1 mouse cellular context compared by ENCODE assay signal in the genomic region with DNA sequence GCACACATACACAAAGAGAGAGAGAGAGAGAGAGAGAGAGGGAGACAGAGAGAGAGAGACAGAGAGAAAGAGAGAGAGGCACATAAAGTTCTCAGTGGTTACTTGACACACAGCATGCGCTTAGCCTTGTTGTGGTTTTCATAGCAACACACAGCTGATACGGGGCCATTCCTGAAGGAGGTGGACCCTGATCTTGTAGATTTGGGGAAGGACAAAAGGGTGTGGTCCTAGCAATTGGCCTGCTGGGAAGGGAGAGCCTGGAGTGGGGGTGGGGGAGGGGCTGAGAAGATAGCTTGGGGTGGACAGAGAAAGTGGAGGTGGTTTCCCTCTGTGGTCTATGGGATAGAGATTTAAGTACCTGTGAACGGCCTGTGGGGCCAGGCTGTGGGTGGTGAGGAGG.
TF ChIP-seq lines count a peak whose summit lies in the region.

No protein-coding gene starts in this region.

TF ChIP-seq in MEL, 35 proteins besides CTCF, POLR2A, EP300 and RAD21:
- TF ChIP-seq KAT2A (conservative IDR thresholded peaks at IDR 0.05; ENCODE audit: low read depth, low read length) (no peak), MXI1 (IDR thresholded peaks at IDR 0.05; ENCODE audit: low read depth, low read length) (peak; percentile 72), USF1 (IDR thresholded peaks at IDR 0.05; ENCODE audit: low read depth, low read length) (no peak), ELF1 (IDR thresholded peaks at IDR 0.05; ENCODE audit: low read depth, low read length) (no peak), JUND (IDR thresholded peaks at IDR 0.05; ENCODE audit: low read depth, low read length) (no peak), UBTF (IDR thresholded peaks at IDR 0.05; ENCODE audit: borderline replicate concordance, insufficient read depth, low read depth, low read length) (no peak), CHD1 (IDR thresholded peaks at IDR 0.05; ENCODE audit: low read depth, low read length) (no peak), ZMIZ1 (IDR thresholded peaks at IDR 0.05; ENCODE audit: low read depth, low read length) (no peak), MAFK (IDR thresholded peaks at IDR 0.05; ENCODE audit: borderline replicate concordance, low read depth, low read length) (no peak), HCFC1 (IDR thresholded peaks at IDR 0.05; ENCODE audit: low read depth, low read length) (no peak), BHLHE40 (IDR thresholded peaks at IDR 0.05; ENCODE audit: borderline replicate concordance, low read depth, low read length) (no peak), E2F4 (IDR thresholded peaks at IDR 0.05; ENCODE audit: borderline replicate concordance, low read depth, low read length) (no peak), NELFE (IDR thresholded peaks at IDR 0.05; ENCODE audit: low read depth, low read length) (no peak), RCOR1 (IDR thresholded peaks at IDR 0.05; ENCODE audit: low read depth, low read length) (no peak), MYC (IDR thresholded peaks at IDR 0.05; ENCODE audit: low read depth, low read length) (no peak), ZKSCAN1 (IDR thresholded peaks at IDR 0.05; ENCODE audit: low read depth, low read length) (no peak), MEF2A (IDR thresholded peaks at IDR 0.05; ENCODE audit: extremely low read depth, insufficient replicate concordance, low read depth, low read length, poor library complexity, severe bottlenecking) (no peak), SIN3A (IDR thresholded peaks at IDR 0.05; ENCODE audit: low read length) (peak; percentile 81), MAZ (IDR thresholded peaks at IDR 0.05; ENCODE audit: low read depth, low read length) (no peak), ETS1 (IDR thresholded peaks at IDR 0.05; ENCODE audit: low read depth, low read length) (peak; percentile 68), NRF1 (IDR thresholded peaks at IDR 0.05; ENCODE audit: insufficient read depth, low read depth, low read length, poor library complexity, severe bottlenecking) (no peak), CHD2 (IDR thresholded peaks at IDR 0.05; ENCODE audit: low read length) (no peak)
